17 mouse cellular contexts compared by ENCODE assay signal in genomic region chr4:109064941-109065340, GRCm38 (mm10).
"Had no signal": no experiment of that assay in that cellular context is flagged by ENCODE, and none has a peak within 500 bp of the region (broad histone marks: within the 10 kb centered on the region; RNA-seq: fewer than 3 reads in every experiment).

No protein-coding gene starts in this region.

- H3K27me3 ChIP-seq: lung, embryonic 15.5 days; megakaryocyte, embryonic 14.5 days; midbrain, embryonic 13.5 days; midbrain, embryonic 15.5 days; neural tube, embryonic 13.5 days; stomach, embryonic 15.5 days had no signal

- H3K27ac ChIP-seq: lung, embryonic 15.5 days; macrophage; midbrain, embryonic 13.5 days; midbrain, embryonic 15.5 days; neural tube, embryonic 13.5 days; stomach, embryonic 15.5 days; stomach, postnatal 0 days had no signal

- H3K9me3 ChIP-seq: lung, embryonic 15.5 days; megakaryocyte, embryonic 14.5 days; midbrain, embryonic 13.5 days; midbrain, embryonic 15.5 days; neural tube, embryonic 13.5 days; stomach, embryonic 15.5 days had no signal

- H3K9ac ChIP-seq: lung, embryonic 15.5 days; midbrain, embryonic 13.5 days; midbrain, embryonic 15.5 days; neural tube, embryonic 13.5 days; stomach, embryonic 15.5 days had no signal

- ATAC-seq: lung, postnatal 0 days; midbrain, embryonic 13.5 days; midbrain, embryonic 15.5 days had no signal

- H3K4me3 ChIP-seq: lung, embryonic 15.5 days; megakaryocyte, embryonic 14.5 days; midbrain, embryonic 13.5 days; midbrain, embryonic 15.5 days; neural tube, embryonic 13.5 days; stomach, embryonic 15.5 days had no signal

- DNase-seq: lung, adult 2 months; lung, postnatal 14 days; lung, postnatal 36 days; right cerebral cortex, postnatal 14 days; thymus, adult 2 months; thymus, postnatal 25 days; thymus, postnatal 4 days had no signal

- H3K4me2 ChIP-seq: lung, embryonic 15.5 days; midbrain, embryonic 11.5 days; midbrain, embryonic 13.5 days; midbrain, embryonic 15.5 days; neural tube, embryonic 13.5 days; stomach, embryonic 15.5 days had no signal

- H3K4me1 ChIP-seq: lung, embryonic 15.5 days; midbrain, embryonic 13.5 days; midbrain, embryonic 15.5 days; neural tube, embryonic 13.5 days; stomach, embryonic 15.5 days had no signal
